Mouse (Mus musculus) yolk sac, embryonic 10.5 days (tissue): ENCODE data around the gene Olfr1361.

Source experiments
- DNase-seq: peaks from one replicate; pipeline ENCODE4 v3.0.0-alpha.2; 2017; ENCODE audit warnings: low spot score

Olfr1361 gene

GRCm38 (mm10) chr13:21663286-21663685 lies at the start of gene Olfr1361:
Olfr1361 (minus strand) TSS chr13:21663386.
- no peak for DNase-seq

- DNase-seq: no peak
These were observed 48.5 kb upstream of the Olfr1361 start for GRCm38 (mm10) chr13:21711698-21712097.

GRCm38 (mm10) chr13:21710821-21711525 lies 47.8 kb upstream of the Olfr1361 start:
- peak; percentile 81 for DNase-seq

- DNase-seq: peak; percentile 89
These were observed 47.0 kb upstream of the Olfr1361 start for GRCm38 (mm10) chr13:21710031-21710711.

GRCm38 (mm10) chr13:21706669-21707068 lies 43.5 kb upstream of the Olfr1361 start:
- DNase-seq: no peak

GRCm38 (mm10) chr13:21697811-21698210 lies 34.6 kb upstream of the Olfr1361 start, which contains the start of gene Olfr1359:
Olfr1359 (plus strand) TSS chr13:21698111.
- DNase-seq: no peak

- no peak for DNase-seq
These were observed 14.1 kb upstream of the Olfr1361 start, which contains the start of gene Olfr1360 for GRCm38 (mm10) chr13:21677305-21677704. Olfr1360 (minus strand) TSS chr13:21677405.

- DNase-seq: no peak
These were observed 20.8 kb downstream of the Olfr1361 start, which contains the start of gene Olfr11 for GRCm38 (mm10) chr13:21642418-21642817. Olfr11 (minus strand) TSS chr13:21642518.

- DNase-seq: no peak
These were observed 49.3 kb downstream of the Olfr1361 start, which contains the start of gene Olfr1362 for GRCm38 (mm10) chr13:21613922-21614321. Olfr1362 (minus strand) TSS chr13:21614022.
